ENCODE assay signal across 28 mouse cellular contexts in the genomic region with DNA sequence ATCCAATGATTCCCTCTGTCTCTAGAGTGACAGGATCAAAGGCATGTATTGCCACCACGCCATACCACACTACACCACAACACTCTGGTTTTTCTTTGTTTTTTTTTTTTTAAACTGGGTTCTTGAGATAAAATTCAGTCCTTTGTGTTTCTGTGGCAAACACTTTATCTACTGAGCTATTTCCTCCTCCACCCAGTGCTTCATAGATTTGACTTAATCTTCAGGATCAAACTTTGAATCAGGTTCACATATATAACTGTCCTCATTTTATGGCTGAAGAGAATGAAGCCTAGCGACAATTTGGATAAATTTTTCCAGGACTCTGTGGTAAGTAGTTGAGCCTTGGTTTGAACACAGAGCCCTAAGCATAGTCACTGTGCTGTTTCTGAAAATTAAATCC. TPM values are rescaled to one million over a fixed set of nuclear protein-coding genes. Genes with fewer than 3 reads are reported as not detected.
DNase-seq lines count a peak whose midpoint lies in the region; ATAC-seq and TF ChIP-seq lines count a peak whose summit lies in the region.
"Had no signal": no experiment of that assay in that cellular context is flagged by ENCODE, and none has a peak within 500 bp of the region (broad histone marks: within the 10 kb centered on the region; RNA-seq: fewer than 3 reads in every experiment).

No protein-coding gene starts in this region.

- H3K4me1 ChIP-seq in heart, embryonic 10.5 days, result peaks cover 2% of the 10 kb centered on the region; the same call in 1 of the 2 replicates
- peaks cover 4 to 14% of the 10 kb centered on the region in 2 experiments for H3K4me1 ChIP-seq in MEL (ENCODE audit: control insufficient read depth in 1 of 2, insufficient read depth in 2 of 2, low read length in 2 of 2)
- H3K4me1 ChIP-seq in midbrain, embryonic 10.5 days, result peaks cover 12% of the 10 kb centered on the region; the same call in 1 of the 2 replicates
- H3K4me1 ChIP-seq in neural tube, embryonic 15.5 days, result no peaks in the 10 kb centered on the region
- H3K4me1 ChIP-seq: forebrain, embryonic 13.5 days; forebrain, embryonic 15.5 days had no signal

- H3K4me3 ChIP-seq in heart, embryonic 10.5 days, result no peak overlapping the region
- H3K4me3 ChIP-seq in MEL (ENCODE audit: control insufficient read depth in 1 of 2, insufficient read depth in 1 of 2, low read depth in 2 of 2, low read length in 2 of 2), result no peak overlapping the region
- no peak overlapping the region for H3K4me3 ChIP-seq in midbrain, embryonic 10.5 days
- no peak overlapping the region for H3K4me3 ChIP-seq in neural tube, embryonic 15.5 days (replicated peaks)
- H3K4me3 ChIP-seq: embryonic facial prominence, embryonic 10.5 days; embryonic facial prominence, embryonic 12.5 days; forebrain, embryonic 13.5 days; forebrain, embryonic 15.5 days had no signal

- no peak overlapping the region for H3K9ac ChIP-seq in MEL (ENCODE audit: control insufficient read depth, low read depth, low read length, poor library complexity, severe bottlenecking)
- H3K9ac ChIP-seq in neural tube, embryonic 15.5 days (replicated peaks), result no peak overlapping the region
- H3K9ac ChIP-seq: embryonic facial prominence, embryonic 12.5 days; forebrain, embryonic 13.5 days; forebrain, embryonic 15.5 days; forebrain, postnatal 0 days had no signal

- H3K9me3 ChIP-seq in heart, embryonic 10.5 days, result no peaks in the 10 kb centered on the region
- H3K9me3 ChIP-seq in MEL (replicated peaks; ENCODE audit: insufficient read depth, low read length), result no peaks in the 10 kb centered on the region
- no peaks in the 10 kb centered on the region for H3K9me3 ChIP-seq in midbrain, embryonic 10.5 days (replicated peaks)
- no peaks in the 10 kb centered on the region for H3K9me3 ChIP-seq in neural tube, embryonic 15.5 days (replicated peaks)
- H3K9me3 ChIP-seq: embryonic facial prominence, embryonic 10.5 days; embryonic facial prominence, embryonic 12.5 days; forebrain, embryonic 13.5 days; forebrain, embryonic 15.5 days; G1E had no signal

- intact Hi-C loops in heart, postnatal 36 days (cut with DNase I), result no loop called here

- H3K27ac ChIP-seq in heart, embryonic 10.5 days, result no peak overlapping the region
- H3K27ac ChIP-seq in MEL (ENCODE audit: control insufficient read depth, low read depth, low read length), result no peak overlapping the region
- H3K27ac ChIP-seq in midbrain, embryonic 10.5 days (replicated peaks), result no peak overlapping the region
- no peak overlapping the region for H3K27ac ChIP-seq in neural tube, embryonic 15.5 days (replicated peaks)
- H3K27ac ChIP-seq: embryonic facial prominence, embryonic 12.5 days; forebrain, embryonic 13.5 days; forebrain, embryonic 15.5 days had no signal

- 0 out of 2 replicates have a peak, but pooled peaks have one; percentile 24 for ATAC-seq in megakaryocyte-erythroid progenitor cell, adult 5-6 weeks (replicated peaks; ENCODE audit: low FRiP score, low TSS enrichment, poor library complexity, severe bottlenecking)
- no peak for ATAC-seq in neural tube, embryonic 15.5 days (ENCODE audit: low FRiP score)
- ATAC-seq: CD4-positive, CD25-positive, alpha-beta regulatory T cell, adult 4 months; forebrain, embryonic 13.5 days; forebrain, embryonic 15.5 days; forebrain, postnatal 0 days had no signal

- TF ChIP-seq RAD21 in MEL (IDR thresholded peaks at IDR 0.05; ENCODE audit: low read depth, low read length), result no peak

- H3K27me3 ChIP-seq in heart, embryonic 10.5 days (ENCODE audit: insufficient read depth, poor library complexity, severe bottlenecking), result no peaks in the 10 kb centered on the region
- H3K27me3 ChIP-seq in MEL (ENCODE audit: control insufficient read depth in 1 of 2, insufficient read depth in 2 of 2, low read length in 2 of 2), result no peaks in the 10 kb centered on the region
- H3K27me3 ChIP-seq in midbrain, embryonic 10.5 days (ENCODE audit: low read depth, poor library complexity, severe bottlenecking), result peaks cover 7% of the 10 kb centered on the region; the same call in 1 of the 2 replicates
- no peaks in the 10 kb centered on the region for H3K27me3 ChIP-seq in neural tube, embryonic 15.5 days (replicated peaks)
- H3K27me3 ChIP-seq: CH12.LX; embryonic facial prominence, embryonic 12.5 days; forebrain, embryonic 13.5 days; forebrain, embryonic 15.5 days had no signal

- TF ChIP-seq POLR2A in MEL (IDR thresholded peaks at IDR 0.05; ENCODE audit: control insufficient read depth in 1 of 2, insufficient read depth in 1 of 2, low read depth in 1 of 2, low read length in 2 of 2, poor library complexity in 1 of 2), result no peak

- TF ChIP-seq CTCF in MEL (IDR thresholded peaks at IDR 0.05 in 2 of 3, conservative IDR thresholded peaks at IDR 0.05 in 1 of 3; ENCODE audit: control insufficient read depth in 1 of 3, insufficient read depth in 1 of 3, low read depth in 2 of 3, low read length in 3 of 3, poor library complexity in 1 of 3, severe bottlenecking in 1 of 3), result no peak

- no peaks in the 10 kb centered on the region for H3K79me2 ChIP-seq in MEL (ENCODE audit: control insufficient read depth, insufficient read depth, low read length, poor library complexity)

- WGBS in heart, embryonic 10.5 days, result 76% methylated on average over 2 of the region's 2 CpGs
- WGBS in midbrain, embryonic 10.5 days, result 88% methylated on average over 2 of the region's 2 CpGs
- 95% methylated on average over 2 of the region's 2 CpGs for WGBS in neural tube, embryonic 15.5 days

- DNase-seq in heart, embryonic 10.5 days (ENCODE audit: low spot score), result peak; percentile 52
- DNase-seq in heart, postnatal 36 days, result no peak
- DNase-seq in CD4-positive helper T cell, adult 2 months (ENCODE audit: low read depth, low spot score), result peak; percentile 14
- DNase-seq in MEL (ENCODE audit: low read depth, low spot score), result no peak
- no peak for DNase-seq in midbrain, embryonic 10.5 days (ENCODE audit: low spot score)
- no peak for DNase-seq in ovary, postnatal 36 days (ENCODE audit: low spot score)
- DNase-seq: adrenal gland, adult 2 months; adrenal gland, postnatal 10 days; adrenal gland, postnatal 25 days; cerebellum, adult 11-12 months; cerebellum, adult 2 months; cerebellum, adult 9-10 months; cerebellum, postnatal 10 days; cerebellum, postnatal 25 days; forebrain, postnatal 0 days had no signal

- TF ChIP-seq EP300 in MEL (IDR thresholded peaks at IDR 0.05; ENCODE audit: low read depth in 1 of 2, low read length in 2 of 2), result peak in 1 of 2 experiments; percentile 29; a peak in 1 of 4 replicates

- no peak overlapping the region for H3K4me2 ChIP-seq in neural tube, embryonic 15.5 days
- H3K4me2 ChIP-seq: embryonic facial prominence, embryonic 12.5 days; forebrain, embryonic 13.5 days; forebrain, embryonic 15.5 days had no signal

- H3K36me3 ChIP-seq in heart, embryonic 10.5 days, result peaks cover 4% of the 10 kb centered on the region; the same call in 1 of the 2 replicates
- H3K36me3 ChIP-seq in MEL (ENCODE audit: control insufficient read depth in 1 of 2, insufficient read depth in 2 of 2, low read length in 2 of 2), result peaks cover 0 to 11% of the 10 kb centered on the region in 2 experiments; a peak in 2 of 4 replicates
- no peaks in the 10 kb centered on the region for H3K36me3 ChIP-seq in midbrain, embryonic 10.5 days
- H3K36me3 ChIP-seq in neural tube, embryonic 15.5 days, result no peaks in the 10 kb centered on the region
- H3K36me3 ChIP-seq: embryonic facial prominence, embryonic 10.5 days; embryonic facial prominence, embryonic 12.5 days; forebrain, embryonic 15.5 days; G1E had no signal

TF ChIP-seq in MEL, 35 proteins besides CTCF, POLR2A, EP300 and RAD21:
- TF ChIP-seq GATA1 (IDR thresholded peaks at IDR 0.05; ENCODE audit: low read depth, low read length) (peak; percentile 51), TCF12 (IDR thresholded peaks at IDR 0.05; ENCODE audit: low read depth, low read length) (no peak), RCOR1 (IDR thresholded peaks at IDR 0.05; ENCODE audit: low read depth, low read length) (peak; percentile 63), ZNF384 (IDR thresholded peaks at IDR 0.05; ENCODE audit: low read depth, low read length) (peak; percentile 65)
TF ChIP-seq in MEL: peak in this region for 3.

RNA-seq across cellular contexts. Expression of gene Pla2g16, which starts 6.4 kb away (rescaled TPM):
- 15.9 and 30.8 TPM in 2 replicates for polyA plus RNA-seq in heart, embryonic 10.5 days (2016; fragmentation: Nextera tagmentation; extraction: Ambion mirVana)
- total RNA-seq in heart, postnatal 36 days (2021), result 100 to 1,000 TPM; 118 to 137 TPM
- 16.3 and 19.0 TPM in 2 replicates for total RNA-seq in MEL (2012; rRNA removed)
- polyA plus RNA-seq in MEL (2012; ENCODE audit: insufficient read depth in 1 of 2, insufficient read length in 2 of 2, low read depth in 1 of 2, low replicate concordance in 2 of 2, missing spikeins in 1 of 2), result 10 to 100 TPM in 1 of 2 experiments, not detected in 1; 24.7 TPM
- total RNA-seq in megakaryocyte-erythroid progenitor cell, adult 5-6 weeks (2014; fragmentation: Nextera tagmentation), result 29.6 and 32.5 TPM in 2 replicates
- total RNA-seq in megakaryocyte-erythroid progenitor cell, adult 5-6 weeks (2017), result 25.6 and 37.9 TPM in 2 replicates
- 3.3 and 4.2 TPM in 2 replicates for polyA plus RNA-seq in midbrain, embryonic 10.5 days (2016; fragmentation: Nextera tagmentation; extraction: Ambion mirVana)
- 4.7 and 6.9 TPM in 2 replicates for polyA plus RNA-seq in neural tube, embryonic 15.5 days (2015; fragmentation: Nextera tagmentation; extraction: Ambion mirVana)
- polyA plus RNA-seq: G1E had no signal

RNA-seq across cellular contexts. Expression of gene Lgals12, which starts 43.3 kb away (rescaled TPM):
- 0.06 TPM in 1 of 2 replicates, not detected in the other for polyA plus RNA-seq in heart, embryonic 10.5 days (2016; fragmentation: Nextera tagmentation; extraction: Ambion mirVana)
- under 1 TPM in 1 of 2 experiments, not detected in 1; 0.78 TPM for total RNA-seq in heart, postnatal 36 days (2021)
- not detected in 2 replicates for total RNA-seq in MEL (2012; rRNA removed)
- polyA plus RNA-seq in MEL (2012; ENCODE audit: insufficient read depth in 1 of 2, insufficient read length in 2 of 2, low read depth in 1 of 2, low replicate concordance in 2 of 2, missing spikeins in 1 of 2), result not detected
- total RNA-seq in megakaryocyte-erythroid progenitor cell, adult 5-6 weeks (2014; fragmentation: Nextera tagmentation), result not detected in 2 replicates
- total RNA-seq in megakaryocyte-erythroid progenitor cell, adult 5-6 weeks (2017), result not detected in 2 replicates
- not detected in 2 replicates for polyA plus RNA-seq in midbrain, embryonic 10.5 days (2016; fragmentation: Nextera tagmentation; extraction: Ambion mirVana)
- 0.15 and 0.26 TPM in 2 replicates for polyA plus RNA-seq in neural tube, embryonic 15.5 days (2015; fragmentation: Nextera tagmentation; extraction: Ambion mirVana)
- total RNA-seq: CH12.LX, G1E had no signal
- polyA plus RNA-seq: C2C12; CD4-positive, CD25-positive, alpha-beta regulatory T cell, adult 4 months; G1E had no signal

RNA-seq across cellular contexts. Expression of gene Hrasls5, which starts 48.7 kb away (rescaled TPM):
- not detected in 2 replicates for polyA plus RNA-seq in heart, embryonic 10.5 days (2016; fragmentation: Nextera tagmentation; extraction: Ambion mirVana)
- not detected for total RNA-seq in heart, postnatal 36 days (2021)
- not detected in 2 replicates for total RNA-seq in MEL (2012; rRNA removed)
- polyA plus RNA-seq in MEL (2012; ENCODE audit: insufficient read depth in 1 of 2, insufficient read length in 2 of 2, low read depth in 1 of 2, low replicate concordance in 2 of 2, missing spikeins in 1 of 2), result not detected
- total RNA-seq in megakaryocyte-erythroid progenitor cell, adult 5-6 weeks (2014; fragmentation: Nextera tagmentation), result not detected in 2 replicates
- total RNA-seq in megakaryocyte-erythroid progenitor cell, adult 5-6 weeks (2017), result not detected in 2 replicates
- not detected in 2 replicates for polyA plus RNA-seq in midbrain, embryonic 10.5 days (2016; fragmentation: Nextera tagmentation; extraction: Ambion mirVana)
- polyA plus RNA-seq in neural tube, embryonic 15.5 days (2015; fragmentation: Nextera tagmentation; extraction: Ambion mirVana), result not detected in 2 replicates
- total RNA-seq: adrenal gland, postnatal 25 days; adrenal gland, postnatal 4 days; CH12.LX; forebrain, postnatal 0 days; G1E had no signal
- polyA plus RNA-seq: adrenal gland, adult 2 months; brain, embryonic 14.5 days; C2C12; CD4-positive, CD25-positive, alpha-beta regulatory T cell, adult 4 months; embryonic facial prominence, embryonic 10.5 days; embryonic facial prominence, embryonic 12.5 days; forebrain, embryonic 11.5 days; forebrain, embryonic 13.5 days; forebrain, embryonic 15.5 days; G1E had no signal

Comparison
In these comparisons a context has a peak if more than half of its experiments do, and no peak if none do; other contexts are left out.
1. DNase-seq: peak in heart, embryonic 10.5 days (single experiment) and CD4-positive helper T cell, adult 2 months (single experiment); none in heart, postnatal 36 days (0 of 2), MEL (single experiment), midbrain, embryonic 10.5 days (single experiment) and ovary, postnatal 36 days (single experiment).